Mouse (Mus musculus) telencephalon, adult 2 months (tissue): ENCODE data around the gene Csnk1e.

Experiments
- DNase-seq: peaks from one replicate; pipeline ENCODE4 v3.0.0-alpha.2; 2011; ENCODE audit warnings: low read depth, low spot score

Gene Csnk1e

GRCm38 (mm10) chr15:79443856-79444410 is 11.4 kb downstream of the Csnk1e start:
- peak; percentile 81 for DNase-seq

DNA sequence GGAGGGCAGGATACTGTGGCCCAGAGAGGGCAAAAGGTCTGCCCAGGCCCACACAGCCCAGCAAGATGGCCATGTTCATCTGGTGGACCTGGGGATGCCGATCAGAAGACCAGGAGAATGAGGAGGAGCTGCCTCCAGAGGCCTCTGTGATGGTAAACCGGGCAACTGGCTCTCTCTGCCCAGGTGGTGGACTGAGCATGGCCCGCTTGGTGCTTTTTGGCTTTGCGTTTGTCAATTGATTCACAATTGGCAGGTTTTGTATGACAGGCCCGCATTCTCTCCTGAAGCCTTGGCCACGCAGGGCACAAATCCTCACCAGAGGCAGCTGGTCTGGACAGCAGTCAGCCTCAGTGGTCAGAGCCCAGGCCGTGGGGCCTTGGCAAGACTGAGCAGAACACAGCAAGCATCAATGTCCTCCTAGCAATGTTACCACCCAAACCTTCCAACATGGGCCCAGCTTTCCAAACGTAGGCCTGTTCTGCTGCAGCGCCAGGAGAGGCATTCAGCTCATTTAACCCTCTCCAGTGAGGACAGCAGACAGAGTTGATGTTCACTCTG is 12.3 kb downstream of the Csnk1e start:
- DNase-seq: no peak

DNA sequence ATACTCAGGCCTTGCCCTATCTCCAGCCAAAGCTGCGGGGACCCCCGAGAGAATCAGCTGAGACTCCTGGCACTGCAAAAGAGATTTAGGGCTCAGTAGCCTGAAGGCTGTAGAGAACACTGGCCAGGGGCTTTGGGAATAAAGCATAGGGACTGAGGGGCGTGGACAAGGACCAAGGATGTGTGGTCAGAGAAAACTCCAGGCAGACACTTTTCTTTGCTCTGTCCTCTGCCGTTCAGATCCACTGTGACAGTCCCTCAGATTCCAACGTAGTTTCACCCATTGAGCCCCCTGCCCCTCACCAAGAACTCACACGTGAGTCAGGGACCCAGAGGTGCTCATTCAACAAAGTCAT is 13.1 kb downstream of the Csnk1e start:
- DNase-seq: no peak

DNA sequence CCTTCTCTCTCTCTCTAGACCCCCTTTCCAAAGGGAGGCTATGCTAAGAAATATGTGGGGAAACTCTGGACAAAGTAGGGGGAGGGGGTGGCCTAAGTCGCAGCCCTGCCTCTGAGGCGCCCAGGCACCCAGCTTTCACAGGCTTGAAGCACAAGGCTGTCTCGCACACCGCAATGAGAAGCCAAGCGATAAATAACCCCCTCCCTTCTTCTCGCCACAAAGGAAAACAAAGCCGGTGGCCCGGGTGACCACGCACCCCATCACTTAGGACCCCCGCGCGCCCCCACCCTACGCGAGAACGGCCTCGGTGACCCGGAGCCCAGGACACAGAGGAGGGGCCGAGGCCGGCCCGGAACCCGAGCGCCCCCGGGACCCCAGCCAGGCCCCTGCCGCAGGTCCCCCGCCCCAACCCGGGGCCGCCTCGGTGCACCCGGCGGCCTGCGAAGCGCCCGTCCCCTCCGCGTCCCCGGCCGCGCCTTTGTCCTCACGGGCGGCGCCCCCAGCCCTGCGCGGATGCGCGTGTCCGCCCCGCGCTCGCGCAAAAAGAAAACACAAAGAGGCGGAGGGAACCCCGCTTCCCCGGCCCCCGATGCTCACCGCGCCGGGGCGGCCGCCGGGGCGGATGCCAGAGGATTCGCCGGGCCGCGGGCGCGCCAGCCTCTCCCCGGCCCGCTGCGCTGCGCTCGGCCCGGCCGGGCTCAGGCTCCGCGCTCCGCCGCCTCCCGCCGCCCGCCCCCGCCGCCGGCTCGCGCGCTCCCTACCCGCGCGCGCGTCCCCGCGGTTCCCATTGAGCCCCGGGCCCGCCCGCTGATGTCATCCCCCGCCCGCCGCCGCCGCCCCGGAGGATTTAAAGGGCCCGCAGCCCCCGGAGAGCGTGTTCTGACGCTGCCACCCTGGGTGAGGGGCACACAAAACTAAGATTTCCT is 13.8 kb downstream of the Csnk1e start:
- no peak for DNase-seq

DNA sequence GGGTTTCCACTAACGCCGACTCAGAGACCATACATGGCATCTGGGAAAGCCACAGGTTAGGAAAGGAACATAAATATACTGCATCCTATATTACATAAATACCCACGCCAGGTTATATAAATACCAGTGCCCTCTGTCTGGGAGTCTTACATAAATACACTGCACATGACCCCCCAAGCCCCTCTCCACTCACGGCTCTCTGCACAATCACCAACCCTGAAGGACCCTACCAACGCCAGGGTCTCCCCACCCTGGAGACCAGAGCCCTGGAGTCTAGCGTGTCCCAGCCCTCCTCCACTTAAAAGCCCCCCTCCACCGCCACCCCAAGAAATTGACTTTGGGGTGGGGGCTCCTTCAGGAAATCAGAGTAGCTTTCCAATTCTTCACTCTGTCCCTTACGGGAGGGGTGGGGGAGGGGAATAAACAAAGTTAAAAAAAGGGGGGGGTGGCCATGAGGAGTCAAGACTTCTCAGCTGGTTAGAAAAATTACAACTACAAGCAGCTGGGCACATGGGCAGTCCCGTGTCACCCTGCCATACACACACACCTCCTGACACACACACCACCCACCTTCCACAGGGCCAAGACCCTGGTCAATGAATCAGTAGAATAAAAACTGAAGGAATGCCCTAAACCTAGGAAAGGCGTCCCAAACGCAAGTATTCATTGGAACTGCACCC is 14.6 kb downstream of the Csnk1e start:
- DNase-seq: no peak

- no peak for DNase-seq
These were observed 15.1 kb downstream of the Csnk1e start for GRCm38 (mm10) chr15:79440223-79440622.

DNA sequence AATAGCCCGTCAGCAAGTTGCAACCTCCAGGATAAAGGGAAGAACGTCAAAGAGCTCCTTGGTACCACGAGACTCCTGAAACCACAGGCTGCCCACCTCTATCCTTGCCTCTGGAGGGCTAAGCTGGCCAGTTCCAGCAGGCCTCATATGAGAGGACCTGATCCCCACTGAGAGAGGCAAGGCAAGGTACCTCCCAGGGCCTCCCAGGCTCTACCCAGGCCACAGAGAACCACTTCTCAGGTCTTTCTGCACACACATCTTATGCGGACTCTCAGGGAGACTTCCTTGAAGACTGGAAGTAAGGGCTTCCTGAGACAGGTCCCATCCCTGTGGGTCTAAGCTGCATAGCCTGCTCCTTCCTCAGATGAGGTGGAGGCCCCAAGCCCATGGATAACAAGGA is 16.0 kb downstream of the Csnk1e start:
- DNase-seq: no peak

GRCm38 (mm10) chr15:79438816-79439215 is 16.6 kb downstream of the Csnk1e start:
- DNase-seq: no peak

DNA sequence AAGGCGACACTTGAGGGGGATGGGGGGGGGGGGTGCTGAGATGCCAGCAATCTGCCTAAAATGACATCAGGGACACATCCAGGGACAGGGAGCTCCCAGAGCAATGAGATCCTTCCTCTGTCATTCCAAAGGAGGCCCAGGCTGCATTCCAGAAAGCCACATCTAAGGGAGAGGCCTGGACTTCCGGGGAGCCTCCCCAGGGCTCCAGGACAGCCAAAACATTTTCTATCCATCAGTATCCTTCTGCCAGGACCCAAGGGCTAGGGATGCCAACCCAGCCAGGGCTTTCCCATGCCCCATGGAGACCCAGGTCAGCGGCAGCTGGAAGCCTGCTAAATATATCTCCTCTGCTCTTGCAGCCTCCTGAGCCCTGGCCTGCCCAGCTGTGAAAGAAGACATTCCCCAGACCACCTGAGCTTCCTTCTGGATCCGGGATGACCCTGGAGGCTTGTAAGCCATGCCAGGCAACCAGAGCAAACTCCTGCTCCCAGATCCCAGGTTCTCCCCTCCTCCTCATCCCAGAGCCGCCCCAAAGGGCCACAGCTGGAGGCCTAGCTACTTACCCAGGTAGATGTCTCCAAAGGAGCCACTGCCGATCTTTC is 17.1 kb downstream of the Csnk1e start:
- DNase-seq: no peak

- DNase-seq: no peak
These were observed 17.7 kb downstream of the Csnk1e start for GRCm38 (mm10) chr15:79437541-79438208.

DNA sequence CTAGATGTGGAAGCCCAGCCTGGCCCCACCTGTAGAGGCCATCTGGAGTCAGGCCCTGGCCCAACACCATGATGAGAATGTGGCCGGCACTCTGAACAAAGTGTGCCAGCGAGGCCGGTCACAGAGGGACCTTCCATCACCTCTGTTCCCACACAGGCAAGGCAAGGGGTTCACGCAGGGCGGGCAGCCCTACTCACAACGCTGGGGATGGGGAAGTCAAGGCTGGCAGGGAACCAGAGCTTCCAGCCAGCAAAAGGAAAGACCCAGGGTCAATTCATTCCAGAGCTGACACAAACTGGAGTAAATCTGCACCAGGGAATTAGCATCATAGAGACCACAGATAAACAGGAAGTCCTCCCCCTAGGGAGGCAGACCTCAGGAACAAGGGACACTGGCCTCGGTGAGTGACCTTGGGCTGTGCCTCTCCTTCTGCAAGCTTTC is 18.9 kb downstream of the Csnk1e start:
- DNase-seq: no peak

DNA sequence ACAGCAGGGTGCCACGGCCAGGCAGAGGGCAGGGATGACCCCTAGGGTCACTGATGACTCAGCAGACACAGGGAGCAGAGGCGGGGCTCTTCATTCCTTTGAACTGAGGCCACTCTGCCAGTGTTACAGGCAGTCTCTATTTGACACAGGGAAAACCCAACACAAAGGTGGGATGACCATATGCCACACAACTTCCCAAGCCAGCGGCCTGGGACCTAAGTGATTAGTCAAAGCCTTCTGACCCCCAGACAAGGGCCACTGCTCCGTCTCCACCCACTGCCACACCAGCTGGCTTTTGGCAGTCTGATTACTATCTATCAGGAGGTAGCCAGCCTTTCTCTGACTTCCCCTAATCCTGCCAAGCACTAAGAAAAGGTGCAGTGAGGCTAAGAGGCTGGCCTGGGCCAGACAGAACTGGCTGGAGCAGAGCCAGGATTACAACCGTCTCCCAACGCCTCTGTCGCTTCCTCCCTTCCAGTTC is 20.1 kb downstream of the Csnk1e start:
- no peak for DNase-seq

DNA sequence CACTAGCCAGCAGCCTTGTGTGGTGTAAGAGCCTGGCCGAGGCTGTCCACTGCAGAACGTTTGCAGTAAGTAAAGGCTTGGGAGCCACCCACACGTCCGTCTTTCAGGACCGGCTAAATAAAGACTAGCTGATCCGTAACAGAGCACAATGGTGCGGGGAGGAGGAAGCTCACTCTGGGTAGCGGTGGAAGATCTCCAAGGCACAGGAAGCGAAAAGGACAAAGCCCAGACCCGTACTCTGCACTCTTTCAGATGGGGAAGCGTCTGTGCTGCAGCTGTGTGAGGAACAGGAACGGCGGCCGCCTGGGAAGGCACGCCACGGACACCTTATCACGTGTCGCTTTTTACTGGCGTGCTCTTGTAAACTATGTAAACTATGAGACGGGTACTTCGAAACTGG is 22.5 kb downstream of the Csnk1e start:
- DNase-seq: peak; percentile 75

GRCm38 (mm10) chr15:79432328-79432727 is 23.0 kb downstream of the Csnk1e start:
- DNase-seq: no peak

- DNase-seq: no peak
These were observed 23.4 kb downstream of the Csnk1e start for GRCm38 (mm10) chr15:79431925-79432324.

- DNase-seq: no peak
These were observed 24.8 kb downstream of the Csnk1e start for GRCm38 (mm10) chr15:79430461-79431000.

GRCm38 (mm10) chr15:79429994-79430393 is 25.4 kb downstream of the Csnk1e start:
- DNase-seq: no peak

DNA sequence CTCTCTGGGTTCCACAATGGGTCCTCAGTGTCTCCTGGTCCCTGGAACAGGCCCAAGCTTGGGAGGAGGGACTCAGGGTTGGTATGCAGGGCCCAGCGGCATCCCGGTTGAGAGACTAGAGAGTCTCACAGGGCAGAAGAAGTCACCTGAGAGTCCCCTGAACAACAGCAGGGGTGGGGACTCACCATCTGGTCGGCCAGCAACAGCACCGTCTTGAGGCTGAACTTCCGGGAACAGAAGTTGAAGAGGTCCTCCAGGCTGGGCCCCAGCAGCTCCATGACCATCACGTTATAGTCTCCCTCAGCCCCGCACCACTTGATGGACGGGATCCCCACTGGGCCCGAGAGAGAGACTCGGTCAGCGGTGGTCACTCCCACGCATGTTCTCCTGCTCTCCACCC is 25.8 kb downstream of the Csnk1e start:
- no peak for DNase-seq

DNA sequence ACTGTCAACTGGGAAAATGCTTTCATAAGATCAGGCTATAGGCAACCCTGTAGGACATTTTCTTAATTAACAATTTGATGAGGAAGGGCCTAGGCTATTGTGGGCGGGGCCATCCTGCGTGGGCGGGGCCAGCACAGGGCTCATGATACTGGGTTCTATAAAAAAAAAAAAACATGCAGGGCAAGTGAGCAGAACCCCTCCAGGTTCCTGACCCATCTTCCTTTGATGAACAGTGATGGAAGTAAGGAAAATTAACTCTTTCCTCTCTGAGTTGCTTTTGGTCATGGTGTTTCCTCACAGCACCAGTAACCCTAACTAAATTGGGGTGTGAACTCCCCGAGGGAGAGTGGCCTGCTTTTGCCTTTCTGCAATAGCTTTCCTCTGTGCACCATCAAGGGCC is 26.8 kb downstream of the Csnk1e start:
- DNase-seq: no peak

DNA sequence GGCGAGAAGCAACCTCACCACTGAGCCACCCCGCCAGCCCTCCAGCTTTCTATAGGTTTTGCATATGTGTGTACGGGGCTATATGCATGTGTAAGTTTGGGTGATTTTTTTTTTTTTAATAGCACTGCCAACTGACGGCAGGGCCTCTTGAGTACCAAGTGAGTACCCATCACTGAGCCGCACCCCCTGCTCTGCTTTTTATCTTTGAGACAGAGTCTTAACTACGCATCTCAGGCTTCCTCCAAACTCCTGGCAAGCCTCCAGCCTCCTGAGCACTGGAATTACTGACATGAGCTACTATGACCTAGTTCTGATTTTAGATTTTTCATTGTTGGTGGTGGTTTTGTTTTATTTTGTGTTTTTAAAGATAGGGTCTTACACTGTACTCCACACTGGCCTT is 27.9 kb downstream of the Csnk1e start:
- no peak for DNase-seq

- DNase-seq: no peak
These were observed 29.9 kb downstream of the Csnk1e start for GRCm38 (mm10) chr15:79425516-79425915.
